Mouse (Mus musculus): ENCODE results near the gene Elk1.

GRCm38 (mm10) chrX:20924976-20925375 lies 25.4 kb downstream of the Elk1 start:
- TF ChIP-seq EP300 (IDR thresholded peaks at IDR 0.05) (no peak), CTCF (IDR thresholded peaks at IDR 0.05) (no peak)
